Mouse (Mus musculus): Measurements from ENCODE around the gene Trp53rkb. TPM values are rescaled to one million over a fixed set of nuclear protein-coding genes. Genes with fewer than 3 reads are reported as not detected.
A peak's percentile ranks its signal among the peaks of the same experiment; 100 is the strongest.
"Not testable (repeated sequence)": the region's sequence is repeated elsewhere in the genome, so short reads cannot be mapped to it uniquely, and the experiment has no call there.

Gene Trp53rkb
- total RNA-seq, 2 experiments from 2014 or later, result 2.8 to 3.1 TPM

DNA sequence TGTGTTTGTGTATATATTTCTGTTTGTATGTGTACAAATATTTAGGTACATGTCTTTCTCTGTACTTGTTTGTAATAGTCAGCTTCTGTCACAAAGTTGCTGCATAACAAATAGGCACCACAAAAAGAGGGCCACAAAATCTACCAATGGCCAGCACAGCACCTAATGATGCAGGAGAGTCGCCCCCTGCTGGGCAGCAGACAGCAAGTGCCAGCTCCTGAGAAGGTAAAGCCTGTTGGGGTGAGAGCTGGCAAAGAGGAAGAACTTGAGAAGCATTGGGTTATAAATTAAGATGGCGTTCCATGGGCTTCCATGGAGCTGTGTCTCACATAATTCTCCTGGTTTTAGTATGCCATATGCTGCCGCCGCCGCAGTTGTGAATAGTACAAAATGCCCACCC is 593 bp upstream of the Trp53rkb start:
- intact Hi-C loops (cut with DNase I), result no loop called here
- DNase-seq, result no peak

DNA sequence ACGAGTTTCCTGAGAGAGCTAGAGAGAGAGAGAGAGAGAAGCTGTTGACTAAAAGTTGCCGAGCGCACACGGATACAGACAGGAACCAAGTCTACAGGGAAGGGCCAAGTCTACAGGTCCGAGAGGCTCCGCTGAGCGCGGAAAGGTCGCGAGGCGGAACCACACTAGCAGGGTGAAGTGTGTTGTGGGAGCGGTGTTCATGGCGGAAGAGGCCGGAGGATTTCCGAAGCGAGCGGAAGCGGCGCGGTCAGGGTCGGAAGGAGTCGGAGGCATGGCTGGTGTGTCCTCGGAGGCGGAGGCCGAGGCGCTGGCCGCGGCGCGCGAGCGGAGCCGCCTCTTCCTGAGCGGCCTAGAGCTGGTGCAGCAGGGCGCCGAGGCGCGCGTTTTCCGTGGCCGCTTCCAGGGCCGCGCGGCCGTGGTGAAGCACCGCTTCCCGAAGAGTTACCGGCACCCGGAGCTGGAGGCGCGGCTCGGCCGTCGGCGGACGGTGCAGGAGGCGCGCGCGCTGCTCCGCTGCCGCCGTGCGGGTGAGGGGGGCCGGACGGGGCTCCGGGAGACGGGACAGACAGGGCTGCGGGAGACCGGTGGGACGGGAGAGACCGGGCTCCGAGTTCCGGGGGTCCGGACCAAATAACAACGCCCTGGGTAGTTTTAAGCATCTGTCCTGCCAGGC is 1.3 kb downstream of the Trp53rkb start:
- intact Hi-C loops (cut with DNase I), result not testable (repeated sequence)
- peak; percentile 87 to 92 for DNase-seq

DNA sequence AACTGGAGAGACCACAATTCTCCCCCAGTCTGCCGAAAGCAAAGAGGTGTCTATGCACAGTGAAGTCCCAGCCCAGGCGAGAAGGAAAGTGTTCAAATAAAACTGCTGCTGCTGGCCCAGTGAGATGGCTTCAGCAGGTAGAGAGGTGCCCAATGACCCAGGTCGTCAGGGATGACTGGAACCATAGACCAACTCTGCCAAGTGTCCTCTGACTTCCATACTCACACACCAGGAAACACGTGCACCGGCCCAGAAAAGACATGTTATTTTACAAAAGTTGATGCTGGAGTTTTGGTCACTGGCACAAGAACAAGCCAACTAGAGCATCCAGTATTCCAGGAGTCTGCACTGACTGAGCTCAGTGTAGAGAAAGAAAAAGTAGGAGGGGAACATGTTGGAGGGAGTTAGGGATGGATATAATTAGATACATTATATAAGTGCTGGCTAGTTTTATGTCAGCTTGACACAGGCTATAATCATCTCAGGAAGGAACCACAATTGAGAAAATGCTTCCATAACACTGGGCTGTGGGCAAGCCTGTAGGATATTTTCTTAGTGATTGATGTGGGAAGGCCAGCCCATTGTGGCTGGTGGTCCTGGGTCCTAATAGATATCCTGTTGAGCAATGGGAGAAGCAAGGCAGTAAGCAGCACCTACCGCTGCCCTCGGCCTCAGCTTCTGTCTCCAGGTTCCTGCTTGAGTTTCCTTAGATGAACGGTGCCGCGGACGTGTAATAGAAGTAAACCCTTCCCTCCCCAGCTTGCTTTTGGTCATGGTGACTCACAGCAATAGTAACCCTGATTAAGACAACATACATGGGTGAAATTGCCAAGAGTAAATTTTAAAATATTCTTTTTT is 7.5 kb downstream of the Trp53rkb start:
- intact Hi-C loops (cut with DNase I), result no loop called here
- DNase-seq, result no peak

DNA sequence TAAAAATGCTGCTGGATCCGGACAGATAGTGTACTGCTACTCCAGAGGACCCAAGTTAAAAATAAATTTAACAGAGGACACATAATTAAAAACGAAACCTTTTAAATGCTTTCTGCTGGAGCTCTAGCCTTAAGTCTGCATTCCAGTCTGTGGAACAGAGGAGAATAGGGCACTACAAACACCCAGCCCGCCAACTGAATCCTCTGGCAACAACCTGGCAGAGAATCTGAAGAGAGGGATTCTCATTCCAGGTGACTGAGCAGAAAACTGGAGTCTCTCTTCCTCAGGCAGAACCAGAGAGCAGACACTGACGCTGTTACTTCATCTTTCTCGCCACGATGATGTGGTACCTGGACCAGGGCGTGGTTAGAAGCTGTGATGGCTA is 8.1 kb downstream of the Trp53rkb start:
- no peak for DNase-seq
- intact Hi-C loops (cut with DNase I), result no loop called here

DNA sequence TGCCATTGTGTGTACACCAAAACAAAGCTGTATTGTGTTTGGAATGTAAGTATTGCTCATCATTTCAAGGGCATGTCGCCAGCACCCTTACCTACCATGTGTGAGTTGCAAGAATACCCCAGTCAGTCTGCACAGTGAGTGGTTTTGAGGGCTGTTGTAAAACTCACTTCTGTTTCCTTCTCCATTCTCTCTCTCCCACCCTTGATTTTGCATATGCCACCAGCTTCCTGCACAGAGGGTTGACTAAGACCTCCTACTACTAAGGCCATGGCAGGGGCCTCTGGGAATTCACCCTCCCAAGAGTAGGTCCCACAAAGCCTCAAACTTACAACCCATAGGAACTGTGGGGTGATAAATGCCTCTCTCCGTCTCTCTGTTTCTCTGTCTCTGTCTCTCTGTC is 9.1 kb downstream of the Trp53rkb start:
- intact Hi-C loops (cut with DNase I), result no loop called here
- DNase-seq, result no peak

DNA sequence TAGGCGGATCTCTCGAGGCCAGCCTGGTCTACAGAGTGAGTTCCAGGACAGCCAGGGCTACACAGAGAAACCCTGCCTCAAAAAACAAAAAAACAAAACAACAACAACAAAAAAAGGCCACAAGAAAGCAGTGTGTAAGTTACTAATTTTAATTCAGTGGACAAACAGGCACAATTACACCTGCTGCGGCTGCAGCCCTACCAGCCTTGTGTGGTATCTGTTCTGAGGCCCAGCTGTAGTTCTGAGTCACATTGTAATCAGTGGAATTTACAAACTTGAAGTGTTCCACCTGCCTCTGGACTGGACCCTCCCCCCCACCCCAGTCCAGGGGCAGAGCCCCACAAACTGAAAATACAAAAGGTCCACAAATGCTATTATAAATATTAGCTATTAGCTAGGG is 11.0 kb downstream of the Trp53rkb start:
- DNase-seq, result no peak
- intact Hi-C loops (cut with DNase I), result no loop called here

DNA sequence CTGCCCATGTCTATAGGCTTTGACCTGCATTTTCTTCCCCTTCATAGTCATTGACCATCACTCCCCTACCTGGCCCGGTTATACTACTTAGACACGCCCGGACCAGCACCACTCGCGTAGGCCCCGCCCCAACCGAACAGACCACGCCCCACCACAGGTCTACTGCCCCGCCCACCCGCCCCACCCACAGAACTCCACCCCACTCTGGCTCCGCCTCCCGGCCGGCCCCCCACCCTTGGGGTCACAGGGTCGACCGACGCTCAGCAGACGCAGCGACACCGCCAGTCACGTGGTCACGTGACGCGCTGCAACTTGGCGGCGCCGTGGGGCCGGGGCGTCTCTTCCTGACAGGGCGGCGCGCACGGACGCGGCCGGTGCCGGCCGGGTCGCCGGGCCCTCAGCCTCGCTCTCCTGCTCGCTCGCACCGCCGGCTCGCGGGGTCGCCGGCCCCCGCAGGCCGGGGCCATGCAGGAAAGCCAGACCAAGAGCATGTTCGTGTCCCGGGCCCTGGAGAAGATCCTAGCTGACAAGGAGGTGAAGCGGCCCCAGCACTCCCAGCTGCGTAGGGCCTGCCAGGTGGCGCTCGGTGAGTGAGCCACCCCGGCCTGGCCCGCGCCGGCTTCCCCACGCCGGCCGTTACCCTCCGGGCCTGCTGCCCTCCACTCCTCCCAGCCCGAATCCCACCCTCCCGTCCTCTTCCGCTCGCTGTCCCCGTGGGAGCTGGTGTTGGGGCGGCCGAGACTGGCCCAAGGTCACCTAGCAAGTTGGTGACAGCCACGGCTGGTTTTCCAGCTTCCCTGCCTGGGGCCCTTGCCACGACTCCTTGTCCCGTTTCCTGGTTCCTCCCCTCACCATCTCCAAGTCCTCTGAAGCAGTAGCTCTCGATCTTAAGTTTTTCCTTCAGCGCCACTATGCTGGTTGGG is 13.2 kb downstream of the Trp53rkb start, which contains the start of gene Arfgef2:
TSS of gene Arfgef2 (plus strand) at position 339 of the 923 bp plus-strand sequence.
- DNase-seq, result peak; percentile 90 to 93
- intact Hi-C loops (cut with DNase I), result no loop called here

DNA sequence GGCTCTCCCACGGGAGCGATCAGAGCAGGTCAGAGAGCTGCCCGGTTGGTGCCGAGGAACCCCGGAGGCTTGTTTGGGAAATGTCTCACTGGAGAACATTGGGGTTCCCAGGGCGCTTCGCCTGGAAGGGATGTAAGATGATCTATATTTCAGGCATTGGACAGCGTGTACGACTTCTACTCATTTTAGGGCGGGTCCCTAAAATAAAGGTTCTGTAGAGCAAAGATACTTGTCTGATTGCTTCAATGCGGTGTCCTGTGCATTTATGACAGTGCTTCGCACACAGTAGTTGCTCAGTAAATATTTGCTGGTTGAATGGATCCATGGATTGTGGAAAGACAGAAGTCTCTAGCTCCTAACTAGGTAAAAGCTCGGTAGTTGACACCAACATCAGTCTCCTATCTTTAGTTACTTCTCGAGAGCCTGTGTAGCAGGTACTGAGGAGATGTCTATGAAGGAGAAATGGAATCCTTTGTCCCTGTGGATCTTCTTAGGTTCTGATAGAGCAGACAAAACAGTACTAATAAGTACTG is 13.9 kb downstream of the Trp53rkb start:
- intact Hi-C loops (cut with DNase I), result no loop called here
- DNase-seq, result no peak

DNA sequence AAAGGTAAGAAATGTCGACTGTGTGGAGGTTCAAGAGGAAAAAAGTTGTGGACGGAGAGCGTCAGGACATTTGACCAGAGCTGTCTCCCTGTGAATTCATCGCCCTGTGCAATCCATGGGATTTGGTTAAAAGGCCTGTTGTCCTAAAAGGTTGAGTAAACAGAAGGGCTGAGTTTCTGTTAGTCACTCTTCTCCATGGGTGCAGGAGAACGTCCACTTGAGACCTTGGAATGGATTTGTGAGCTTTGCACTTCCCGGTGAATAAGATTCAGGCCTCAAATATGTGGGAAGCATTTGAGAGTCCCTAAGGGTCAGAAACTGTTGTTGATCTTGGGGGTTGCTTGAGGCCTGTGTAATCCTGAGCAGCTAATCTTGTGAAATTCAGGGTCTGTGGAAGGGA is 14.5 kb downstream of the Trp53rkb start:
- intact Hi-C loops (cut with DNase I), result no loop called here
- no peak for DNase-seq

DNA sequence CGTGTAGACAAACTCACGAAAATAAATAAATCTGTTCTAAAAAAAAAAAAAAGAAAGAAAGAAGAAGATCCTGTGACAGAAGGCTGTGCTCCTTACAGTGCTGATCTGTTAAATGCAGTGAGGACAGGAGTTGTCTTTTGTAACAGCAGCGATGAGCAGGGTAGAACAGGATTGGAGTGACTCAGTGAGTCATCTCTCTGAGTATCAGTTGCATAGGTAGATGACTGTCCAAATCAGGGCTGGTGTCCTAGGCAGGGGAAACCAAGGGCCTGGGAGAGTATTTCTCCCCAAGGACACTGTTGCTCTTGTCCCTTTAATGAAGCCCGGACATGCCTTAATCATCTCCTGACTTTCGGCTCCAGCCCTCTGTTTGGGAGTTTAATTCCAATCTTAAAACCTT is 17.2 kb downstream of the Trp53rkb start:
- no peak for DNase-seq
- intact Hi-C loops (cut with DNase I), result no loop called here

DNA sequence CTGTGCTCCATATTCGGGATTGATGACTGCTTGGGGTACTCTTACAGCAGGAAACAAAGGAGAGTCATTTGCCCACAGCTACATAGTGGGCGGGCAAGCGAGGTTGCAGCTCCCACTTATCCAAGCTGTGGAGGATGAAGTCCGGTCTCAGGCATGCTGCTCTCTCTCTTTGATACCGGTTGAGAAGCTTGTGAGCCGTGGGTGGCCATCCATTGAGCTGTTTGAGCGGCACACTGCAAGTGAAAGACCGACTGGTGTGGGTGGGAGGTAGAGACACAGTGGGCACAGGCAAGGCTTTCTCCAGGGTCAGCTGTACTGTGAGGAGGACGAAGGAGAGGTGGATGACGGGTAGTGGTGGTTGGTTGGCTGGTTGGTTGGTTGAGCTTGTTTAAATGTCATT is 18.5 kb downstream of the Trp53rkb start:
- intact Hi-C loops (cut with DNase I), result no loop called here
- DNase-seq, result no peak

DNA sequence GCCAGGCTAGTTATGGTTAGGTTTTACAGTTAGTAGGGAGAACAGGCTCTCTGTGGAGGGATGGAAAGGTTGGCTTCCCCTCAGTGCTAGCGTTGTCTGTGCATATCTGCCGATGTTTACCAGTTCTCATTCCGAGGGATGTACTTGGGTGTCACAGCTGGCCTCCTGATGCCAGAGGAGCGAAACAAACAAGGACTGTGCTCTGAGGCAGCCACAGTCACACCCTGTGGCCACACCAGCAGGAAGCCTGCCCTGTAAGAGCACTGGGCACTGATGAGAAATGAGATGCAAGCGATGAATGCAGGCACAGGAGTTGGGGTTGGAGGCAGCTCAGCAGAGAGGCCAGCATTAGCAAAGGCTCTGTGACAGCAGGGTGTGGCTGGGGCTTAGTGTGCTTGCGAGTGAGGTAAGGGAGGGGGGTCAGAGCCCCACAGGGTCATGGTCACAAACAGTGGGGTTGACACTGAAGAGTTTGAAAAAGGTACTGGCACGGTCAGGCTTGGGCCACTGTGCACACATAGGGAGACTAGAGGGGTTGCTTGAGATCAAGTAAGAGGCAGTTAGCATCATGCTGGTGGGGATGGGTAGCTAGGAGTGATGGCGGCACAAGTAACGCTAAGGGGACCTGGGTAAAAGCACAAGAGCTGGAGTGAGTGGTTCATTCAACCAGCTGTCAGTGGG is 26.3 kb downstream of the Trp53rkb start:
- intact Hi-C loops (cut with DNase I), result no loop called here
- no peak for DNase-seq

DNA sequence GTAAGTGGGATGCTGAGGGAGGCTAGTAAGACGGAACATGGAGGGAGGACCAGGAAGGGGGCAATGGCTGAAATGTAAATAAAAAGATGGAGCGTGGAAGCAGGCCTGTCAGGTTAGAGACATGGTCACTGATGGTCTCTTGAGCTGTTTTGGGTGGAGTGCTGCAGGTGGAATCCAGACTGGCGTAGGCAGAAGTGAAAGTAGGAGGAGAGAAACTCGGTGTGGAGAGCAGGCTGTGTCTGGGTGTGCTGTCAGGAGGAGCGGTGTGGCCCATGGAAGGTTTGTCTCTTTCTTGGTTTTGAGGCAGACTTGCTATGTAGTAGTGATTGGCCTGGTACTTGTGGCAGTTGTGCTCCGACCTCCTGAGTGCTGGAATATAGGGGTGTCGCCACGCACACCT is 27.5 kb downstream of the Trp53rkb start:
- no peak for DNase-seq
- intact Hi-C loops (cut with DNase I), result no loop called here

DNA sequence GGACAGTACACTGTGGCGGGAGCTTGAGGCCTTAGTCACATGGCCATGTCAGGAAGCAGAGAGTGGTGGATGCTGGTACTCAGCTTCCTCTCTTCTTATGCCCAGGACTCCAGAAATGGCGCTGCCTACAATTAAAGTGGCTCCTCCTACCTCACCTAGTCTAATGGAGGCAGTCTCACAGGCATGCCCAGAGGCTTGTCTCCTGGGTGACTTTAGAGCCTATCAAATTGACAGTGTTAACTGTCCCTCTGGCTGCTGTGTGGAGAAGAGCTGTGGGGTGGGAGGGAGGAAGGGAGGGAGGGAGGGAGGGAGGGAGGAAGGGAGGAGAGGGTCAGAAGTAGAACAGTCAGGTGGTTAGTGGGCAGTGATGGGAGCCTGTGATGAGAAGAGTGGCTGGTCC is 28.5 kb downstream of the Trp53rkb start:
- intact Hi-C loops (cut with DNase I), result no loop called here
- DNase-seq, result no peak

DNA sequence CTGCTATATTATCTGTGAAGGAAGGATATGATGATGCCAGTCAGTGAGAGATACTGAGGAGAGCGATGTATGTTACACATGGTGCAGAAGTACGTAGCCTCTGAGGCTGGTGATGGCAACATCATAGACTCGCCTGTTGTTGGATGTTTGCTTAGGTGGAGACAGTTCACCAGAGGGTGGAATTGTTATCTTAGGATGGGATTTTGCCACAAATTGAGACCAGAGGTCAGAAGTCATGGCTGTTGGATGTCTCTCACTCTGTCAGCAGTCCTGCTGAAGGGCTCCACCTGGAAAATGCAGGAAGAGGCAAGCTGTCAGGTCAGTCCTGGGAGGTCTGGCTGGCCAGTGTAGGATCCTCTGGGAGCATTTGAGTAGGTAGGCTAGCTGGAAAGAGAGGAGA is 29.1 kb downstream of the Trp53rkb start:
- intact Hi-C loops (cut with DNase I), result no loop called here

DNA sequence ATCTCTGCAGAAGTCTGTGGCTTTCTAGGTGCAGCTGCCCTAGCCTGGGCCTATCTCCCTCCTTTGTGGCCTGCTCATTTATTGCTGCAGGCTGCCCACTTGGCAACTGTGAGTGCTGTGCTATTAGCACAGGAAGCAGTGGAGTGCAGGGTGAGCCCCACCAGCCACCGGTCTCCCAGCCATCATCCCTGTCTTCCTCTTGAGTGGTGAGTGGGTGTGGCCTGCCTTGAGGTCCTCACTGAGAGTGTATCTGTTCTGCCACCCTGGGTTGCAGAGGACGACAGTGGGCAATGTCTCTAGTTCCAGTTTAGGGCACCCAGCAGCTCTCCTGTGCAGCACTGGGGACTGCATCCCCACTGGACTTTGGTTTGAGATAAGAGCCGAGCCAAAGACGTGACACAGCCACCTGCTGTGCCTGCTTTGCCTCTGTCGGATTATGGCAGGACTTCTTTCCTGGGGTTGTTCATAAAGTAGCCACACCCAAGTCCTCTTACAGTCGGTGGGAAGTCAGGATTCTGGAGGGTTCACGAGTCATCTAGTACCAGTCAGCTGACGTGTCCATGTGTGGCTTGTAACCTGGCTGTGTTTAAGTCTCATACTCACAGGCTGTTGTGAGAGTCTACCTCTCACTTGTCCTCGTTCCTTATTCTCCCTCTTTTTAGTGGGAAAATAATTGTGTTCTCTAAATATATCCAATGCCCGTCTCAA is 29.9 kb downstream of the Trp53rkb start:
- DNase-seq, result no peak
- intact Hi-C loops (cut with DNase I), result no loop called here

More for the DNA sequence above, 29.1 kb downstream of the Trp53rkb start:
- no peak for DNase-seq

DNA sequence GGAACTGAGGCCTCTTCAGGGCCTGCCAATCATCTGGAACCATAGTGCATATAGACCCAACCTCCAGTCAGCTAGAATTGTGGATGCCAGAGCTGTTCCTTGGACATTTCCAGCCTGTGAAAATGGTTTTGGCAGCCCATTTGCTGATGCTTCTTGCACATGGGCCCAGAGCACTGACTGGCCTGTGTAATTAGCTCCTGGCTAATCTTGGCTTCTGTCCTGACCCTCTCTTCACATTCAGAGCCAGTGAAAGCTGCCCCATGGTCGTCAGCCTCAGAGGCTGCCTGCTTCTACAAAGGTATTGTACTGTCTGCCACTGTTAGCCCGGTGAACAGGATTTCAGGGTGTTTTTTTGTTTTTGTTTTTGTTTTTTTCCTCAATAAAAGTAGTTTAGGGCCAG is 30.6 kb downstream of the Trp53rkb start:
- intact Hi-C loops (cut with DNase I), result no loop called here
- DNase-seq, result no peak

DNA sequence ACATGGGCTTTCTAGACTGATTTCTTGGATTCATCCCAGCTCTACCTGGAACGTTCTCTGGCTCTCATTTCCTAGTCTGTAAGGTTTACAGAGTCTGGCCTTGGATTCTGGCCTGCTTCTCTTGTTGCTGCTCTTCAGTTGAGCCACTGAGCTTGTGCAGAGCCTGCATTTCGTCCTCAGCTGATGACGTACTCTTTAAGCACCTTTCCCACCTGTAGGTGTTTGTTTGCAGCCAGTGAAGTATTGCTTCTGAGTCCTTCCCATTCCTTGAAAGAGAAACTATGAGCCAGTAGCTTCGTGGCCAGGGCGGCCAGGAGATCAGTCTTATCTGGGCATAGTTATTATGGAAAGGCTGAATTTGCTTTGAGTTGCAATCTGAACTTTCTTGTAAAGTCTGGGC is 32.1 kb downstream of the Trp53rkb start:
- no peak for DNase-seq

DNA sequence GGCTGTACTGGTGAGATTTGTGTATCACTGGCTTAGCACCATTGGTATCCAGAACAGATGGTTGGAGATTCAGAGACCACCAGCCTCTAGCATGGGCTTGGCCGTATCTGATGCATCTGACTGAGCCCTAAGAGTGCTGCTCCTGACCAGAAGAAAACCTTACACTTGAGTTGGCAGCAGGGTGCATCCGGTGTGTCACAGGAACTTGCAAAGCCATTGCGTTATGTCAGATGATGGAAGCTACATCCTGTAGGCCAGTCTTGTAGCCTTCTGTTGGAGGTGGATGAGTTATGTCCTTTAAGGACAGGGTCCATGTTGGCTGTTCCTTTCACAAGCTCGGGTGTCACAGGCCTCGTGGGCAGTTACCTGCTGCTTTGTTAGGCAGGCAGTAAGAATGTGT is 32.7 kb downstream of the Trp53rkb start:
- intact Hi-C loops (cut with DNase I), result no loop called here
- no peak for DNase-seq

More for the DNA sequence above, 32.1 kb downstream of the Trp53rkb start:
- intact Hi-C loops (cut with DNase I), result no loop called here
